Mouse (Mus musculus) intestine, embryonic 15.5 days (tissue): ENCODE results near the gene Skint7. TPM values are rescaled to one million over a fixed set of nuclear protein-coding genes. Genes with fewer than 3 reads are reported as not detected.
"Not testable (repeated sequence)": the region's sequence is repeated elsewhere in the genome, so short reads cannot be mapped to it uniquely, and the experiment has no call there.

Source experiments
- ATAC-seq: fragments of 200-750 bp; cut with Nextera tagmentation; 2 replicates; pipeline ENCODE4 v1.8.0; 2017; ENCODE audit warnings: moderate TSS enrichment, moderate library complexity
- H3K27ac ChIP-seq: fragments of 300-500 bp; sonication (generic); 2 replicates; pipeline ENCODE4 v1.5.1; 2015; ENCODE audit warnings: mild to moderate bottlenecking, inconsistent platforms
- H3K27me3 ChIP-seq: fragments of 300-500 bp; sonication (generic); replicated peaks from 2 replicates; pipeline ENCODE4 v1.6.1; 2015; ENCODE audit warnings: inconsistent platforms
- H3K36me3 ChIP-seq: fragments of 300-500 bp; sonication (generic); 2 replicates; pipeline ENCODE4 v1.6.1; 2015; ENCODE audit warnings: inconsistent platforms
- H3K4me1 ChIP-seq: fragments of 300-500 bp; sonication (generic); replicated peaks from 2 replicates; pipeline ENCODE4 v1.6.1; 2015; ENCODE audit warnings: inconsistent platforms
- H3K4me2 ChIP-seq: fragments of 300-500 bp; sonication (generic); replicated peaks from 2 replicates; pipeline ENCODE4 v1.6.1; 2015; ENCODE audit warnings: mild to moderate bottlenecking, inconsistent platforms
- H3K4me3 ChIP-seq: fragments of 300-500 bp; sonication (generic); replicated peaks from 2 replicates; pipeline ENCODE4 v1.5.1; 2015; ENCODE audit warnings: inconsistent platforms
- H3K9ac ChIP-seq: fragments of 300-500 bp; sonication (generic); 2 replicates; pipeline ENCODE4 v1.6.1; 2015; ENCODE audit warnings: inconsistent platforms
- H3K9me3 ChIP-seq: fragments of 300-500 bp; sonication (generic); 2 replicates; pipeline ENCODE4 v1.6.1; 2016; ENCODE audit warnings: inconsistent platforms
- WGBS: fragments of 180-500 bp; shearing (Covaris S2); methylation state at CpG from one replicate; pipeline ENCODE4 v1.1.7; 2015; 5-methylcytosine and 5-hydroxymethylcytosine counted together
- polyA plus RNA-seq: library from polyadenylated mRNA; unstranded; fragments of >200 nt; fragmentation: Nextera tagmentation; extraction: Ambion mirVana; gene quantifications from 2 replicates; pipeline ENCODE4 v1.2.1, GENCODE M21; 2015

Skint7 gene
- polyA plus RNA-seq, result not detected in 2 replicates

- Histone ChIP-seq H3K27ac (no peak within 1 kb of the TSS), H3K27me3 (no peaks in the 10 kb centered on the region), H3K36me3 (no peaks in the 10 kb centered on the region), H3K9ac (no peak within 1 kb of the TSS), H3K4me3 (no peak within 1 kb of the TSS), H3K4me1 (no peaks in the 10 kb centered on the region), H3K9me3 (no peaks in the 10 kb centered on the region), H3K4me2 (no peak within 1 kb of the TSS)
- no peak for ATAC-seq
- WGBS, result 91% methylated on average over 1 of the region's 1 CpGs
Measured at GRCm38 (mm10) chr4:111972623-111973022, at the start of gene Skint7. Gene Skint7, plus strand, starts transcription at chr4:111972923.

- no peaks in the 10 kb centered on the region for H3K27me3 ChIP-seq
- H3K9me3 ChIP-seq, result no peaks in the 10 kb centered on the region
- no peak for ATAC-seq
- WGBS, result 20% methylated on average over 1 of the region's 1 CpGs
- H3K4me3 ChIP-seq, result no peak overlapping the region
- no peak overlapping the region for H3K4me2 ChIP-seq
- H3K27ac ChIP-seq, result no peak overlapping the region
- no peak overlapping the region for H3K9ac ChIP-seq
- no peaks in the 10 kb centered on the region for H3K36me3 ChIP-seq
- H3K4me1 ChIP-seq, result no peaks in the 10 kb centered on the region
Measured at GRCm38 (mm10) chr4:111961309-111961708, 11.4 kb upstream of the Skint7 start.

GRCm38 (mm10) chr4:111963241-111963640 is 9.5 kb upstream of the Skint7 start:
- 63% methylated on average over 1 of the region's 1 CpGs for WGBS

GRCm38 (mm10) chr4:111963669-111964068 is 9.1 kb upstream of the Skint7 start:
- ATAC-seq, result no peak
- Histone ChIP-seq H3K27ac (no peak overlapping the region), H3K4me2 (no peak overlapping the region), H3K27me3 (no peaks in the 10 kb centered on the region), H3K9me3 (no peaks in the 10 kb centered on the region), H3K36me3 (no peaks in the 10 kb centered on the region), H3K4me3 (no peak overlapping the region), H3K4me1 (no peaks in the 10 kb centered on the region), H3K9ac (no peak overlapping the region)
- 79% methylated on average over 3 of the region's 3 CpGs for WGBS

More at GRCm38 (mm10) chr4:111963241-111963640, 9.5 kb upstream of the Skint7 start:
- not testable (repeated sequence) for H3K27ac ChIP-seq, H3K4me1 ChIP-seq, H3K9me3 ChIP-seq, H3K36me3 ChIP-seq, H3K4me3 ChIP-seq, H3K9ac ChIP-seq, ATAC-seq, H3K27me3 ChIP-seq, H3K4me2 ChIP-seq

- Histone ChIP-seq H3K4me2 (no peak within 1 kb of the TSS), H3K9ac (no peak within 1 kb of the TSS), H3K4me3 (no peak within 1 kb of the TSS), H3K36me3 (no peaks in the 10 kb centered on the region), H3K27me3 (no peaks in the 10 kb centered on the region), H3K27ac (no peak within 1 kb of the TSS), H3K4me1 (no peaks in the 10 kb centered on the region), H3K9me3 (no peaks in the 10 kb centered on the region)
- ATAC-seq, result no peak
Measured at GRCm38 (mm10) chr4:112005969-112006368, 33.2 kb downstream of the Skint7 start, which contains the start of gene Skint1. Gene Skint1, plus strand, starts transcription at chr4:112006269.

Other genes starting within 250 kb of the Skint7 start
- 1.3 and 2.4 TPM in 2 replicates for gene Slc5a9, start 70.0 kb upstream of the Skint7 start, polyA plus RNA-seq
- gene Skint8, start 53.5 kb upstream of the Skint7 start, polyA plus RNA-seq, result not detected in 2 replicates
- not detected in 2 replicates for gene Skint1, start 33.3 kb downstream of the Skint7 start, polyA plus RNA-seq
- gene Skint4, start 99.1 kb downstream of the Skint7 start, polyA plus RNA-seq, result not detected in 2 replicates